Mouse (Mus musculus): ENCODE results near the gene Ascc2. TPM values are rescaled to one million over a fixed set of nuclear protein-coding genes. Genes with fewer than 3 reads are reported as not detected.

Gene Ascc2
- polyA plus RNA-seq (2012; rRNA removed): 35.0 and 39.9 TPM in 2 replicates

DNA sequence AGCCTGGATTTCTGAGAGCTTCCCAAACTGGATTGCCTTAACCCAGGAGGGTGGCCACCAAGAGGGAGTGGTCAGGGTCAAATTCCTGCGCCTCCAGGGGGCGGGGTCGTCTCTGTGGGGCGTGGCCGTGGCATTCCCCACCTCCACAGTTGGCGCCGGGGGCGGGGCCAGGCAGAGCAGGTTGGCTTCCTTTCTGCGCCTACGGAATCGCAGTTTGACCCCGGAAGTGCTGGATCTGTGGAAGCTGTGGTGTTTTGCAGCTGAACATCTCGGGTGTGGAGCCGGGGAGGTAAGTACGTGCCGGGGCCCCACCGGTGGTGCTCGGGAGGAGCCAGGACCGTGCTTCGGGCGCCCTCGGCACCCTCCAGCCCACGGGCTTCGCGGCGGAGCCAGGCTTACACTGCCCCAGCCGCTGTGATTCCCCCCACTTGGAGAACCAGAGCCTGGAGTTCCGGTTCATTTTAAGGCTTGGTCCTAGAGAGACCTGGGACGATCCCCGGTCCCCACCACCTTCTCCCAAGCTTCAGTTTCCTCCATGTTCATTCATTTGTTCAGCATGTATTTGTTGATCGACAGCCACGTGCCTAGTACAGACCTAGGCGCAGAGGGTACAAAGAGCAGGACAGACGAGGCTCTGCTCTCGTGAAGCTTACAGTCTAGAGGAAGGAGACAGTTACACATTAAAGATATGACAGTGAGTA lies at the start of gene Ascc2:
Ascc2 (plus strand) TSS at position 214 of the 701 bp plus-strand sequence.
- peak; percentile 94 for DNase-seq (ENCODE audit: low spot score)

- no peak for DNase-seq (ENCODE audit: low spot score)
These were observed 45.7 kb upstream of the Ascc2 start for GRCm38 (mm10) chr11:4591811-4592210.

DNA sequence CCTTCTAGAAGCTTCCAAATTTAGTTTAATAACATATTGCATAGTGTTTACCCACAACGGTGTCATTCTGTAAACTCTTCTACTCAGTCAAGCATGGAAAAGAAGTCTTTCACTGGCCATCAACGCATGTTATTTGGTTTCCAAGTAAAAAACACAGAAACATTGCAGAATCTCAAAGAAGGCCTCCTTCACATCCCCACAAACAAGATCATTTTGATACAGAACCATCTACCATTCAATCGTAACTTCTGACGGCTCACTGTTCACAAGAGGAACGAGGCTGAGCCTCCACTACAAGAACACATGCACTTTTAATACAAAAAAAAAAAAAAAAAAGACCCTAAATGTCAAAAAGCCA lies 44.1 kb upstream of the Ascc2 start:
- no peak for DNase-seq (ENCODE audit: low spot score)

DNA sequence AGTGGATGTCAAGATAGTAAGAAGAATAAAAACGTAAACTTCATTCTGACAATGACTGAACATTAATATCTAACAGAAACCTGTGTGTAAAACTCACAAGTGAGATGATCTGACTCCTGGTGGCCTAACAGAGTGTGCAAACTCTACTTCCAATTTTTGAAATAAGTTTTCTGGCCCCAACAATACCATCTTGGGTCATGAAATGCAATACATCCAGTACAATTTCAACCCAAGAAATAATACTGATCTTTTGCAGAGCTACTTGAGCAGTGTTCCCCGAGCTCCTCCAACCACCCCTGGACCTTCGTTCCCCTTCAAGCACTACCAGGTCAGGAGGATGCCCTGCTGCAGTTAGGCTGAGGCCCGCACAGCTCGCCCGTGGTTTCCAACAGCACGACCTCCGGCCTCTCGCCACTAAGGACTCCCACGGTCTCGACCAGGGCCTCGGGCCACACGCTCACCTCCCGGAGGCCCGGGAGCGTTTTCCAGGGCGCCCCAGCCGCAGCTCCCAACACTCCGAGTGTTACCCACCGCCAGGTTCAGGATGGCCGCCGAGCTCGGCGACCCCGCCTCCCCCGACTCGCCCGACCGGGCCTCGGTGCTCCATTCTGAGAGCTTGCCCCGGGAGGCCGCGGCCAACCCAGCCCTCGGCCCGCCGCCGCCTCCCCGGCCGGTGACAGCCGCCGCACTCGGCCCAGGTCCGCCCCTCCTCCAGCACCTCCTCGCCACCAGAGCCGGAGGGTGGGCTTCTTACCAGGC lies 43.5 kb upstream of the Ascc2 start:
- peak; percentile 74 for DNase-seq (ENCODE audit: low spot score)

GRCm38 (mm10) chr11:4594608-4595500 lies 42.7 kb upstream of the Ascc2 start, which contains the start of gene Mtmr3:
TSS of gene Mtmr3 (minus strand) at chr11:4594863.
- DNase-seq (ENCODE audit: low spot score): peak; percentile 82

GRCm38 (mm10) chr11:4598411-4598810 lies 39.1 kb upstream of the Ascc2 start:
- DNase-seq (ENCODE audit: low spot score): no peak

DNA sequence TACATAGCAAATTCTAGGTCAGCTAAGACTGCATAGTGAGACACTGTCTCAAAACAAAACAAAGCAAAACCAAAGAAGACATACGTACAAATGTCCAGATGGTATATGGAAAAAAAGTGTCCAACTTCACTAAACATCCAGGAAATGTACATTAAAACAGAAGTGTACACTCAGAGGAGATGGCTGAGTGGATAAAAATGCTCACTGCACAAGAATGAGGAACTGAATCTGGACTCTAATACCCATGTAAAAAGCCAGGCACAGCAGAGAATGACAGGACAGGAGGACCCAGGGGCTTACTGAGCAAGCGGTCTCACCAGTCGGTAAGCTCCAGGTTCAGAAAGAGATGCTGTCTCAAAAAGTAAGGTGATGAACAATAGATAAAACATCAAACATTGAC lies 37.6 kb upstream of the Ascc2 start:
- no peak for DNase-seq (ENCODE audit: low spot score)

DNA sequence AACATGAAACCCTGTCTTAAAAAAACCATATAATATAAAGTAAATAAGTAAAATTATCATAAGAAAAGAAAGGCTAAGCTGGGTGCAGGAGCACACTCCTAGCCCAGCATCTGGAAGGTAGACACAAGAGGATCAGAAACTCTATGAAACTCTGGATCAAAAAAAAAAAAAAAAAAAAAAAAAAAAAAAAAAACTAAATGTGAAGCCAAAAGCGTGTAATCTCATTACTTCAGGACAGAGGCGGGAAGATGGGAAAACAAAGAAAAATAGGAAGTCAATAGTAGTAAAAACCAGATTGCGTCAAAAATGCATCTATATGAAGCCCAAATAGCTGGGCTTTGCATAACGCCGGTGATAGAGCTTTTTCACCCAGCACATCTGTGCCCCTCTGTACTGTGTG lies 35.7 kb upstream of the Ascc2 start:
- DNase-seq (ENCODE audit: low spot score): no peak

- no peak for DNase-seq (ENCODE audit: low spot score)
These were observed 34.7 kb upstream of the Ascc2 start for GRCm38 (mm10) chr11:4602691-4603441.

DNA sequence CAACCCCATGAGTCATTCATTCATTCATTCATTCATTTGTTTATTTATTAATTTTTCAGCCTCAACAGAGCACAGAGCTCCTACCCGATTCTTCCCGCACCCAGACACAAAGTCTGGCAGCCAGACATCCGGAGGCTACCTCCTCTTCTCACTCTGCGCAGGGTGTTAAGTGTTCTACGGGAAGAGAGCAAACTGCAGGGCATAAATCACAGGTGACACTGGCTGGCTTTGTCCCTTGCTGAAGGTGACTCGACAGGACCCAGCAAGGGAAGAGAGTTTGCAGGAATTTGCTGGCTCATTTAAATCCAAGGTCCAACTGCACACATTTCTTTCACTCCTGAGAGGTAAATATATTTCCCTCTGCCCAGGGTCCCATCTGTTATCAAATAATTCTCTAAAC lies 33.1 kb upstream of the Ascc2 start:
- DNase-seq (ENCODE audit: low spot score): no peak

DNA sequence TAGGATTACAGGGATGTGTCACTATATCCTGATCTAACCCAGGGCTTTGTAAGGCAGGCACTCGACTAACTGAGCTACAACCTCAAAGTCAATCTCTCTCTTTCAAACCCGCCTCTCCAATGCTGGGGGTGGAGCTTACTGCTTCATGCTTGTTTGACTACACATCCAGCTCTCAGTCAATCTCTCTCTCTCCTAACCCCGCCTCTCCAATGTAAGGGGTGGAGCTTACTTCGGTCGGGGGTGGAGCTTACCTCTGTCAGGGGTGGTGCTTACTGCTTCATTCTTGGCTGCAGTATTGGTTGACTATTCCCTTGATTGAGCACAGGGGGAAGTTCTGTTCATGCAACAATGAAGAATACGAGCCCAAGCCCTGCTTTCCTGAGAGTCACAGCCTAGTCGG lies 32.1 kb upstream of the Ascc2 start:
- DNase-seq (ENCODE audit: low spot score): no peak

DNA sequence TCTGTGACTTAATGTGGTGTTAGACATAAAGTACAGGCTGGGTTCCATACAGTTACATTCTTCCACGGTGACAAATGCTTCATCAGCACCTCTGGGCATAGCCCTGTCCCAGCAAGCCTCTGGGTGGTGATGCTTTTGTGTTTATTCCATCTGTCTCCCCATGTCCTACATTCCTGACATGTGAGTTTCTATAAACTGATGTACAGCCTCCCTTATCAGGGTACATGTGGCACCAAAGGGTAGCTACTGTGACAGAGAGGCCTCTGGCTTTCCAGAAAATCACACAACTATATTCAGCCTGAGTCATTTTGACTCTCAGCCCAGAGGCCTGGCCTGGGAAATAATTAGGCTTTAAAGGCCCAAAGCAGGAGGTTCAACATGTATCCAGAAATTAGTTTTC lies 31.0 kb upstream of the Ascc2 start:
- no peak for DNase-seq (ENCODE audit: low spot score)

- no peak for DNase-seq (ENCODE audit: low spot score)
These were observed 25.6 kb upstream of the Ascc2 start for GRCm38 (mm10) chr11:4611904-4612303.

- DNase-seq (ENCODE audit: low spot score): no peak
These were observed 17.5 kb upstream of the Ascc2 start, which contains the start of gene Gm11032 for GRCm38 (mm10) chr11:4620017-4620485. TSS of gene Gm11032 (plus strand) at chr11:4620067.

DNA sequence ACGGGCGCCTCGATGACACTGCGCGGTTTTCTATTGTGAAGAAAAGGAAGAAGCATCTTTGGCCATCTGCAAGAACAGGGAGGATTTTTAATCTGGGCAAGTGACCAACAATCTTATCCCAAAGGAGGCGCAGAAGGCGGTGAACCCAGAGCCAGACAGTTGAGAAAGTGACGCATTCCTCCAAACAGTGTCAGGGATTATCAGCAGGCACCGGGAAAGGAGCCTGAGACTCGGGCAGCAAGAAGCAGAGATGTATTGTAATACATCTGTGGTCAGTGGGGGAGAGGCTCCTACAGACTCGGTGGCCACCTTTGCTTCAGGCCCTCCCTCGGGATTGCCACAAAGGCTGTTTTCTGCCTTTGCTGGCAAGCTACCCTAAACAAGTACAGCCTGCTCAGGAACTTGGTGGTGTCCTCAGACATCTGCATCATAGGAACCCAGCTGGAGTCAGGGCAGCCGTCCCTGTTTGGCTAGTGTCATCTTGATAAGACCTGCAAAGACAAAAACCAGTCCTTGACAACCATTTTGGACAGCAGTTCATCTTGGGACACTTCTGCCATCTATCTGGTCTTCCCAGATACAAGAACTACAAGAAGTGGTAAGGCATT lies 16.9 kb upstream of the Ascc2 start:
- DNase-seq (ENCODE audit: low spot score): no peak

DNA sequence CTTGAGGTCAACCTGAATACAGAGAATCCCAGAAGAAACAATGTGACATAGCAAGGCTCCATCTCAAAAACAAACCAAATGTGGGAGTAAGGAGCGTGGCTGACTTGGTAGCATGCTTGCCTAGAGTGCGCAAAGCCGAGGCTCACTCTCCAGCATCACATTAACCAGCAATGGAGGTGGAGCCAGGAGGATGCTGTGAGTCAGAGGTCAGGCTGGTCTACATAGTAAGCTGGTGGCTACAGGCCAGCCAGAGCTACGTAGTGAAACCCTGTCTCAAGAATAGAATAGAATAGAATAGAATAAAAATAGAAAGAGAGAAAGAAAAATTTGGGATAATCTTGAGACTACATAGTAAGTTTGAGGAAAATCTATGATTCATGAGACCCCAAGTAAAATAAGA lies 15.7 kb upstream of the Ascc2 start:
- DNase-seq (ENCODE audit: low spot score): no peak

GRCm38 (mm10) chr11:4622442-4622986 lies 15.0 kb upstream of the Ascc2 start:
- DNase-seq (ENCODE audit: low spot score): no peak

DNA sequence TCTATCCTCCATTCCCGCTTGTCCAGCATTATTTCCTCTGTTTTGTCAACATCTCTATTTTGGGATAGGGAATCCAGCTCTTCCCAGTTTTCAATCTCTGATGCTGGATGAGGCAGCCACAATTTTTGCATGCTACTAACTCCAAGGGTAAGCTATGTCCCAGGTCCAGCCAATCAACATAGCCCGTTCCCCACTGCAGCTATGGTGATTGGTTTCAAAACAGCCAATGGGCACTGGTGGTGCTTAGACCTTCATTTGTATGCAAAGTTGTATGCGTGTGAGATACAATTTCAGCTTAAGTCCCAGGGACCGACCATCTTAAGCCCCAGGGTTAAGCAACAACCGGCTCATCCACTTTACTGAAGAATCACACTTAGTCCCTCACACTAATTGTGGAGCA lies 14.6 kb upstream of the Ascc2 start:
- DNase-seq (ENCODE audit: low spot score): no peak

DNA sequence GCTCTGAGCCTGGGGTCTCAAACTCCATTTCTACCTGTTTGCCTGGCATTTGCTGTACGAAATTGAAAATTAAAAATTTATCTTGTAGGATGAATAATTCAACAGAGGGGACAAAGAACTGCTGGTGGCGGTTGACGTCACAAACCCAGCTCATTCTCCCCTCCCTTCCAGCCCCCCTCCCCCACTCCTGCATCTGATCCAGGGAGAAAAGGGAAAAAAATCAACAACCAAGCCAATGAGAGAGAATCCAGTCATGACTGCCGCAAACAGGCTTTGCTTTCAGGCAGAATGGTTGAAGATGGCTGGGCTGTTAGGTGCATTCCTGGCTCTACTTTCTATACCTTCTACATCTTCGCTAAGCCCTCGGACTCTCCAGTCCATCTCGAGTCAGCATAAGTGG lies 11.6 kb upstream of the Ascc2 start:
- no peak for DNase-seq (ENCODE audit: low spot score)

DNA sequence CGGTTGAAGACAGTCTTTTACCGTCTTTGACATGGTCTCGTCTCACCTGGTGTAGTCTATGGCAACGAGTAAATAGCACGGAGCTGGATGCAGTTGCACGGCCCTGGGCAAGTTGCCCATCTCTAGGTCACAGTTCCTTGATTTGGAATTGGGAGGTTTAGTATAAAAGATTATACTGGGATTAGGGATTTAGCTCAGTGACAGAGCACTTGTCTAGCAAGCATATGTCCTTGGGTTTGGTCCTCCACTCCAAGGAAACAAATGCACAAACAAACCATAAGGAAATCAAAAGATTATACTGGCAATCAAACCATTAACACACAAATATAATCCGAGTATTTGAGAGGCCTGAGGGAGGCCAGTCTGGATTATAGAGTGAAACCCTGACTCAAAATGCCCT lies 9.9 kb upstream of the Ascc2 start:
- no peak for DNase-seq (ENCODE audit: low spot score)

- no peak for DNase-seq (ENCODE audit: low spot score)
These were observed 7.7 kb upstream of the Ascc2 start for GRCm38 (mm10) chr11:4629861-4630280.

All from urinary bladder, adult 2 months (tissue).